Mouse (Mus musculus) embryonic facial prominence, embryonic 14.5 days (tissue): Measurements from ENCODE around the gene Xylt1. TPM values are rescaled to one million over a fixed set of nuclear protein-coding genes. Genes with fewer than 3 reads are reported as not detected.

Experiments used
- ATAC-seq: fragments of 200-750 bp; cut with Nextera tagmentation; 2 replicates; pipeline ENCODE4 v1.8.0; 2017; ENCODE audit warnings: low read depth, moderate number of reproducible peaks, moderate TSS enrichment
- DNase-seq: peaks from one replicate; pipeline ENCODE4 v3.0.0-alpha.2; 2015; ENCODE audit warnings: low spot score
- H3K27ac ChIP-seq: fragments of 300-500 bp; sonication (generic); replicated peaks from 2 replicates; pipeline ENCODE4 v1.5.1; 2014; ENCODE audit warnings: low read depth, mild to moderate bottlenecking, low read length, moderate library complexity
- H3K27me3 ChIP-seq: fragments of 300-500 bp; sonication (generic); replicated peaks from 2 replicates; pipeline ENCODE4 v1.6.1; 2014; ENCODE audit warnings: low read length; ENCODE audit not compliant: control insufficient read depth, insufficient read depth
- H3K36me3 ChIP-seq: fragments of 300-500 bp; sonication (generic); 2 replicates; pipeline ENCODE4 v1.6.1; 2014; ENCODE audit warnings: low read length, mixed read lengths; ENCODE audit not compliant: control insufficient read depth, insufficient read depth
- H3K4me1 ChIP-seq: fragments of 300-500 bp; sonication (generic); 2 replicates; pipeline ENCODE4 v1.6.1; 2014; ENCODE audit warnings: antibody characterized with exemption, low read length; ENCODE audit not compliant: control insufficient read depth, insufficient read depth
- H3K4me2 ChIP-seq: fragments of 300-500 bp; sonication (generic); 2 replicates; pipeline ENCODE4 v1.6.1; 2014; ENCODE audit warnings: low read depth, mild to moderate bottlenecking, low read length, moderate library complexity, mixed read lengths
- H3K4me3 ChIP-seq: fragments of 300-500 bp; sonication (generic); 2 replicates; pipeline ENCODE4 v1.5.1; 2014; ENCODE audit warnings: low read depth, mild to moderate bottlenecking, low read length
- H3K9ac ChIP-seq: fragments of 300-500 bp; sonication (generic); 2 replicates; pipeline ENCODE4 v1.6.1; 2014; ENCODE audit warnings: low read depth, mild to moderate bottlenecking, low read length, moderate library complexity, mixed read lengths
- H3K9me3 ChIP-seq: fragments of 300-500 bp; sonication (generic); 2 replicates; pipeline ENCODE4 v1.6.1; 2016; ENCODE audit warnings: low read length; ENCODE audit not compliant: control insufficient read depth
- WGBS: fragments of 180-500 bp; shearing (Covaris S2); extraction: QIAGEN DNeasy Blood & Tissue Kit; methylation state at CpG from one replicate; pipeline ENCODE4 v1.1.7; 2014; 5-methylcytosine and 5-hydroxymethylcytosine counted together
- polyA plus RNA-seq: library from polyadenylated mRNA; unstranded; fragments of >200 nt; fragmentation: Nextera tagmentation; extraction: Ambion mirVana; gene quantifications from 2 replicates; pipeline ENCODE4 v1.2.1, GENCODE M21; 2014

Xylt1 gene
- polyA plus RNA-seq, 1 experiment from 2014 or later = 3.0 TPM

DNA sequence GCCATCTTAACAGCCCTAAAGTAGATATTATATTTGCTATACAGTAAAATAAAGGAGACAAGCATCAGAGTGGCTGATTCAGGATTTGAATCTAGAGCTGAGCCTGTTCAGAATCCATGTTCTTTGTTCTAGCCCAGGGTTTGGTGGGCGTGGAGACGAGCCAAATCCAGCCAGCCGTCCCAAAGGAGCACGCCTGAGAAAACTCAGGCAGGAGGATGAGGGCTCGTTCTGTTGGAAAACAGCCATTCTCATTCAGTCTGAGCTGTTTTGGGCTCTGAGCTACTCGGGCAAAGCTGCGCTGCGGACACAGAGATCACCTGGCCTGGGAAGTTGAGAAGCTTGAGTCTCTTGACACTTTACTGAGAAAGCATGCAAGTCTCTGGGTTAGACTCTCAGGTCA lies 115.0 kb downstream of the Xylt1 start:
- Histone ChIP-seq H3K4me1 (peaks cover 5% of the 10 kb centered on the region; the same call in 1 of the 2 replicates), H3K4me2 (no peak overlapping the region), H3K36me3 (no peaks in the 10 kb centered on the region), H3K9ac (no peak overlapping the region), H3K27ac (no peak overlapping the region), H3K4me3 (no peak overlapping the region), H3K9me3 (peaks cover 5% of the 10 kb centered on the region; the same call in 1 of the 2 replicates), H3K27me3 (no peaks in the 10 kb centered on the region)
- DNase-seq (no peak), ATAC-seq (no peak)
- 68% methylated on average over 8 of the region's 8 CpGs for WGBS

- no peaks in the 10 kb centered on the region for H3K36me3 ChIP-seq
- DNase-seq (no peak), ATAC-seq (no peak)
- no peak overlapping the region for H3K27ac ChIP-seq
- H3K9ac ChIP-seq = no peak overlapping the region
- no peak overlapping the region for H3K4me3 ChIP-seq
- 62% methylated on average over 2 of the region's 2 CpGs for WGBS
- H3K4me2 ChIP-seq = no peak overlapping the region
- H3K9me3 ChIP-seq = peaks cover 14% of the 10 kb centered on the region; the same call in 1 of the 2 replicates
- H3K27me3 ChIP-seq = no peaks in the 10 kb centered on the region
- peaks cover 5% of the 10 kb centered on the region; the same call in 1 of the 2 replicates for H3K4me1 ChIP-seq
Observed at GRCm38 (mm10) chr7:117498173-117498572, 117.4 kb downstream of the Xylt1 start.

DNA sequence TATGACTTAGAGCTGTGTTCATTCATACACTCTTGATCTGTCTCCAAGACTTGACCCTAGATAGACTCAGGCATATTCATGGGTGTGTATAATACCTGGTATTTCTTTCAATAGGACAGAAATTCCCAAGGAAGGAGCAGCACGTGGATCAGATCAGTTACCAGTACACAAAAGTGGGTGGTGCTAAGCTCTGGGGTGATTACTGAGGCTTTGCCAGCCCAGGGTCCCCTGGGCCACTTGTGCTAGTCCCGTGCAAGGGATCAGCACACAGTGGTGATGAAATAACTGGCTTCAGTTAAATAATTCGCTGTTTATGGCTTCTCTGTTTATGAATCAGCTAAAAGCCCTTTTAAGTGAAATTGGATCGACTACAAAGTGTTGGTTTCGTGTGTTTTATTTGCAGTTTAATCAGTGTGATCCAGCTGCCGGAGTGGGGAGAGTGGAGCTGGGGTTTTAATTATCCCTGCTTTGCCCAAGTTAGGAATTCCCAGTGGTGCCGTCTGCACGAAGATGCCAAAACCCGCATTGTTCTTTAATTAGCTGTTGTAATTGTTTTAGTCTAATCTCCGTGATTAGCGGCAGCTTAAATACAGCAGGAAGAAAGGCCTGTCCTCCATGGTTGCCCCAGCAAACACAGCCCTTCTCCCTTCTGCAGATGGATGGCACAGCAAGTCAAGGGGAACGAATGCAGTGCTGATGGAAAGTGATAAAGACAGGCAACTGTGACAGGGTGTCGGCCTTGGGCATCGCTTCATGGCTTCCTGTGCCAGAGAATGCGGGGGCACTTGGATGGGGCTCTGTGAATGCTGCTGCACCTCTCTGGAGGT lies 120.8 kb downstream of the Xylt1 start:
- WGBS = 66% methylated on average over 15 of the region's 15 CpGs
- H3K4me2 ChIP-seq = no peak overlapping the region
- 0 out of 2 replicates have a peak, but pooled peaks cover 4% of the 10 kb centered on the region for H3K4me1 ChIP-seq
- peaks cover 14% of the 10 kb centered on the region; the same call in 1 of the 2 replicates for H3K9me3 ChIP-seq
- peak; percentile 62; the same call in 1 of the 2 replicates for ATAC-seq
- DNase-seq = peak; percentile 52
- no peak overlapping the region for H3K4me3 ChIP-seq
- H3K9ac ChIP-seq = no peak overlapping the region
- no peaks in the 10 kb centered on the region for H3K36me3 ChIP-seq
- H3K27me3 ChIP-seq = no peaks in the 10 kb centered on the region
- H3K27ac ChIP-seq = no peak overlapping the region

DNA sequence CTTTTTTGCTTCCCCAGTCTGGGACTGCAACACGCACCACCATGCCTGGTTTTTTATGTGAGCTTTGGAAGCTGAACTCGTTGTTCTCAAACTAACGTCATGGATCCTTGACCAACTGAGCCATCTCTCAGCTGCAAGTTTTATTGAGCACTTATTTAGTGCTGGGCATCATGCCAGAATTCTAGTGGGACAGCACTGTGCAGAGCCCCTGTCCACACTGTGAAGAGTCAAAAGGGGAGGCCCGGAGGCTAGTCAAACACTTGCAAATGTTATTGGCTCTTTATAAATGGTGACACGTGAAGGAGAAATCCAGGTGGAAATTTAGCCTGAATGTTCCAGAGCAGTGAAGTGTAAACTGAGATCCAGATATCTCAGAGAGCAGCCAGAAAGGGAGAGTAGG lies 121.6 kb downstream of the Xylt1 start:
- no peaks in the 10 kb centered on the region for H3K36me3 ChIP-seq
- no peak overlapping the region for H3K27ac ChIP-seq
- H3K4me2 ChIP-seq = no peak overlapping the region
- no peak overlapping the region for H3K9ac ChIP-seq
- ATAC-seq (no peak), DNase-seq (no peak)
- 76% methylated on average over 5 of the region's 5 CpGs for WGBS
- H3K27me3 ChIP-seq = no peaks in the 10 kb centered on the region
- H3K9me3 ChIP-seq = peaks cover 14% of the 10 kb centered on the region; the same call in 1 of the 2 replicates
- H3K4me3 ChIP-seq = no peak overlapping the region
- 0 out of 2 replicates have a peak, but pooled peaks cover 4% of the 10 kb centered on the region for H3K4me1 ChIP-seq

DNA sequence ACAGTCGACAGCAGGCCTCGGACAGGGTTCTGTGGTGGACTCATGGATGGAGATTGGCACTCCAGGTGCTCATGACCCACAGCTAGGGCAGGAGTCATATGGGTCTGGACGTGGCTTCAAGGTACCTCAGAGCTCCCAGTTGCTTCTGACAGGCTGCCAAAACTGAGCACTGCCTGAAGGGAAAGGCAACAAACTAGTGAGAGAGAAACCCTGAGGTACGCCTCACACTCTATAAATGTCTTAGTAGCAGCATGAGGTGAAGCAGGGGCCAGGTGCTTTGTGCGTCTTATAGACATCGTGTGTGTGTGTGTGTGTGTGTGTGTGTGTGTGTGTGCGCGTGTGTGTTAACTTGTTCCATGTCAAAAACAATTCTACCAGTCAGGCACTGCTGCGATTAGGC lies 122.9 kb downstream of the Xylt1 start:
- no peak for DNase-seq
- Histone ChIP-seq H3K4me1 (0 out of 2 replicates have a peak, but pooled peaks cover 4% of the 10 kb centered on the region), H3K9me3 (peaks cover 14% of the 10 kb centered on the region; the same call in 1 of the 2 replicates), H3K36me3 (no peaks in the 10 kb centered on the region), H3K27ac (no peak overlapping the region; the same call in 1 of the 2 replicates), H3K4me3 (no peak overlapping the region), H3K4me2 (no peak overlapping the region), H3K27me3 (no peaks in the 10 kb centered on the region), H3K9ac (no peak overlapping the region)
- no peak for ATAC-seq
- WGBS = 66% methylated on average over 9 of the region's 9 CpGs

- ATAC-seq (peak; percentile 64), DNase-seq (peak; percentile 72)
- H3K4me2 ChIP-seq = no peak overlapping the region
- 0 out of 2 replicates have a peak, but pooled peaks cover 4% of the 10 kb centered on the region for H3K4me1 ChIP-seq
- no peak overlapping the region for H3K27ac ChIP-seq
- no peaks in the 10 kb centered on the region for H3K36me3 ChIP-seq
- no peak overlapping the region for H3K4me3 ChIP-seq
- H3K27me3 ChIP-seq = no peaks in the 10 kb centered on the region
- whole genome bisulfite sequencing = 68% methylated on average over 3 of the region's 3 CpGs
- no peak overlapping the region for H3K9ac ChIP-seq
- H3K9me3 ChIP-seq = peaks cover 9% of the 10 kb centered on the region; the same call in 1 of the 2 replicates
Observed at GRCm38 (mm10) chr7:117505791-117506190, 125.0 kb downstream of the Xylt1 start.

- Histone ChIP-seq H3K27ac (no peak overlapping the region), H3K9ac (no peak overlapping the region), H3K9me3 (no peaks in the 10 kb centered on the region), H3K4me3 (no peak overlapping the region), H3K4me2 (no peak overlapping the region), H3K36me3 (no peaks in the 10 kb centered on the region), H3K4me1 (0 out of 2 replicates have a peak, but pooled peaks cover 4% of the 10 kb centered on the region), H3K27me3 (no peaks in the 10 kb centered on the region)
- ATAC-seq (no peak), DNase-seq (no peak)
- WGBS = 91% methylated on average over 10 of the region's 10 CpGs
Observed at GRCm38 (mm10) chr7:117507351-117507750, 126.6 kb downstream of the Xylt1 start.

GRCm38 (mm10) chr7:117508090-117508489 lies 127.3 kb downstream of the Xylt1 start:
- peak; percentile 39 for DNase-seq
- H3K27ac ChIP-seq = no peak overlapping the region

More at GRCm38 (mm10) chr7:117508090-117508489, 127.3 kb downstream of the Xylt1 start:
- WGBS = 53% methylated on average over 8 of the region's 8 CpGs
- H3K4me3 ChIP-seq = no peak overlapping the region
- no peaks in the 10 kb centered on the region for H3K36me3 ChIP-seq
- no peak for ATAC-seq
- no peaks in the 10 kb centered on the region for H3K9me3 ChIP-seq
- H3K4me2 ChIP-seq = no peak overlapping the region
- no peak overlapping the region for H3K9ac ChIP-seq
- H3K27me3 ChIP-seq = no peaks in the 10 kb centered on the region
- H3K4me1 ChIP-seq = 0 out of 2 replicates have a peak, but pooled peaks cover 4% of the 10 kb centered on the region
